Mouse (Mus musculus) CH12.LX (cell line): ENCODE measurements around the gene Map3k6. TPM values are rescaled to one million over a fixed set of nuclear protein-coding genes. Genes with fewer than 3 reads are reported as not detected.

Experiments used
- DNase-seq: peaks from one replicate; pipeline ENCODE4 v3.0.0-alpha.2; 2013; ENCODE audit errors: extremely low read depth
- H3K27ac ChIP-seq: 2 replicates; pipeline ENCODE4 v1.5.1; 2012; ENCODE audit warnings: low read depth, mild to moderate bottlenecking, control low read depth, moderate library complexity; ENCODE audit not compliant: insufficient read depth
- H3K27me3 ChIP-seq: replicated peaks from 2 replicates; pipeline ENCODE3; 2012; ENCODE audit warnings: inconsistent platforms
- H3K36me3 ChIP-seq, 2 experiments: replicated peaks in 1 of 2; 2 replicates each; pipeline versions ENCODE3 to v1.6.1; 2012; ENCODE audit warnings: inconsistent platforms in 1 of 2, low read length in 1 of 2, mild to moderate bottlenecking in 1 of 2, mixed read lengths in 1 of 2, moderate library complexity in 1 of 2; ENCODE audit not compliant: control insufficient read depth in 1 of 2, insufficient read depth in 1 of 2
- H3K4me1 ChIP-seq, 2 experiments: 2 replicates each; pipeline ENCODE4 v1.6.1; 2012; ENCODE audit warnings: inconsistent platforms in 1 of 2, moderate library complexity in 1 of 2; ENCODE audit not compliant: insufficient read depth in 2 of 2, control insufficient read depth in 1 of 2
- H3K4me2 ChIP-seq: 2 replicates; pipeline ENCODE4 v1.6.1; 2012; ENCODE audit warnings: low read depth, mild to moderate bottlenecking, control low read depth; ENCODE audit not compliant: poor library complexity, insufficient read depth, severe bottlenecking
- H3K4me3 ChIP-seq, 3 experiments: fragments of 150-350 bp in 1 of 3; sonication (generic) in 1 of 3; replicated peaks in 1 of 3; 2 replicates each; pipeline versions ENCODE3 to v1.5.1; 2011 to 2012; ENCODE audit warnings: low read depth in 2 of 3, low read length in 2 of 3, mild to moderate bottlenecking in 2 of 3, moderate library complexity in 2 of 3, control low read depth in 1 of 3, improper control_type of control experiment in 1 of 3, inconsistent platforms in 1 of 3, mixed read lengths in 1 of 3; ENCODE audit not compliant: poor library complexity in 1 of 3
- H3K79me2 ChIP-seq: replicated peaks from 2 replicates; pipeline ENCODE4 v1.6.1; 2012; ENCODE audit warnings: mild to moderate bottlenecking, moderate library complexity; ENCODE audit not compliant: control insufficient read depth, poor library complexity, insufficient read depth, severe bottlenecking; ENCODE audit errors: extremely low read depth
- H3K9ac ChIP-seq: 2 replicates; pipeline ENCODE4 v1.6.1; 2012; ENCODE audit warnings: low read depth, mild to moderate bottlenecking, control low read depth, moderate library complexity; ENCODE audit not compliant: insufficient read depth
- H3K9me3 ChIP-seq: replicated peaks from 2 replicates; pipeline ENCODE3; 2012; ENCODE audit warnings: low read length, inconsistent platforms, mixed read lengths
- BHLHE40 ChIP-seq: IDR thresholded peaks from 2 replicates; pipeline ENCODE4 v1.6.1; 2011; ENCODE audit warnings: mild to moderate bottlenecking, low read depth, low read length, improper control_type of control experiment
- CHD1 ChIP-seq: IDR thresholded peaks from 2 replicates; pipeline ENCODE4 v1.6.1; 2012; ENCODE audit warnings: low read depth, low read length, improper control_type of control experiment, inconsistent platforms
- CTCF ChIP-seq, 2 experiments: IDR thresholded peaks in 1 of 2; conservative IDR thresholded peaks in 1 of 2; 2 replicates each; pipeline ENCODE4 v1.5.1; 2011 to 2012; ENCODE audit warnings: low read depth in 2 of 2, low read length in 2 of 2, improper control_type of control experiment in 1 of 2, inconsistent platforms in 1 of 2, mild to moderate bottlenecking in 1 of 2, moderate library complexity in 1 of 2
- ELF1 ChIP-seq: IDR thresholded peaks from 2 replicates; pipeline ENCODE4 v1.6.1; 2014; ENCODE audit warnings: low read depth, mild to moderate bottlenecking, inconsistent platforms, low read length, improper control_type of control experiment
- EP300 ChIP-seq: IDR thresholded peaks from 2 replicates; pipeline ENCODE4 v1.6.1; 2011; ENCODE audit warnings: low read length, improper control_type of control experiment
- ETS1 ChIP-seq: conservative IDR thresholded peaks from 2 replicates; pipeline ENCODE4 v1.6.1; 2012; ENCODE audit warnings: low read depth, mild to moderate bottlenecking, inconsistent platforms, low read length, improper control_type of control experiment, moderate library complexity
- GABPA ChIP-seq: IDR thresholded peaks from 2 replicates; pipeline ENCODE4 v1.6.1; 2012; ENCODE audit warnings: low read depth, low read length, improper control_type of control experiment, inconsistent platforms; ENCODE audit not compliant: insufficient replicate concordance
- HCFC1 ChIP-seq: IDR thresholded peaks from 2 replicates; pipeline ENCODE4 v1.6.1; 2012; ENCODE audit warnings: low read depth, mild to moderate bottlenecking, inconsistent platforms, low read length, improper control_type of control experiment
- IRF4 ChIP-seq: IDR thresholded peaks from 2 replicates; pipeline ENCODE4 v1.6.1; 2014; ENCODE audit warnings: low read depth, mild to moderate bottlenecking, inconsistent platforms, low read length, improper control_type of control experiment
- JUN ChIP-seq: IDR thresholded peaks from 2 replicates; pipeline ENCODE4 v1.6.1; 2011; ENCODE audit warnings: low read depth, mild to moderate bottlenecking, low read length, improper control_type of control experiment, moderate library complexity; ENCODE audit not compliant: insufficient read depth
- KAT2A ChIP-seq: IDR thresholded peaks from 2 replicates; pipeline ENCODE4 v1.6.1; 2012; ENCODE audit warnings: low read length, improper control_type of control experiment, inconsistent platforms; ENCODE audit not compliant: insufficient replicate concordance
- MAFK ChIP-seq: IDR thresholded peaks from 2 replicates; pipeline ENCODE4 v1.6.1; 2011; ENCODE audit warnings: low read length, improper control_type of control experiment; ENCODE audit not compliant: insufficient replicate concordance
- MAZ ChIP-seq: IDR thresholded peaks from 2 replicates; pipeline ENCODE4 v1.6.1; 2012; ENCODE audit warnings: low read depth, mild to moderate bottlenecking, inconsistent platforms, low read length, improper control_type of control experiment, moderate library complexity
- MEF2A ChIP-seq: IDR thresholded peaks from 2 replicates; pipeline ENCODE4 v1.6.1; 2014; ENCODE audit warnings: low read depth, mild to moderate bottlenecking, inconsistent platforms, low read length, improper control_type of control experiment, borderline replicate concordance
- MXI1 ChIP-seq: IDR thresholded peaks from 2 replicates; pipeline ENCODE4 v1.6.1; 2011; ENCODE audit warnings: mild to moderate bottlenecking, low read depth, low read length, improper control_type of control experiment
- MYC ChIP-seq: IDR thresholded peaks from 2 replicates; pipeline ENCODE4 v1.6.1; 2011; ENCODE audit warnings: low read depth, mild to moderate bottlenecking, improper control_type of control experiment, low read length
- NELFE ChIP-seq: IDR thresholded peaks from 2 replicates; pipeline ENCODE4 v1.6.1; 2011; ENCODE audit warnings: low read depth, low read length, improper control_type of control experiment
- POLR2A ChIP-seq: IDR thresholded peaks from 2 replicates; pipeline ENCODE4 v1.6.1; 2011; ENCODE audit warnings: low read depth, mild to moderate bottlenecking, improper control_type of control experiment, low read length
- SMC3 ChIP-seq: IDR thresholded peaks from 2 replicates; pipeline ENCODE4 v1.6.1; 2011; ENCODE audit warnings: low read depth, low read length, improper control_type of control experiment
- TCF12 ChIP-seq: IDR thresholded peaks from 2 replicates; pipeline ENCODE4 v1.6.1; 2014; ENCODE audit warnings: low read depth, mild to moderate bottlenecking, inconsistent platforms, low read length, improper control_type of control experiment
- UBTF ChIP-seq: IDR thresholded peaks from 2 replicates; pipeline ENCODE4 v1.6.1; 2012; ENCODE audit warnings: low read depth, mild to moderate bottlenecking, inconsistent platforms, low read length, improper control_type of control experiment, moderate library complexity
- USF1 ChIP-seq: IDR thresholded peaks from 2 replicates; pipeline ENCODE4 v1.6.1; 2014; ENCODE audit warnings: low read depth, mild to moderate bottlenecking, inconsistent platforms, low read length, improper control_type of control experiment
- USF2 ChIP-seq: conservative IDR thresholded peaks from 2 replicates; pipeline ENCODE4 v1.6.1; 2011; ENCODE audit warnings: low read depth, low read length, improper control_type of control experiment
- ZC3H11A ChIP-seq: IDR thresholded peaks from 2 replicates; pipeline ENCODE4 v1.6.1; 2012; ENCODE audit warnings: low read depth, mild to moderate bottlenecking, inconsistent platforms, low read length, improper control_type of control experiment
- ZKSCAN1 ChIP-seq: IDR thresholded peaks from 2 replicates; pipeline ENCODE4 v1.6.1; 2012; ENCODE audit warnings: low read depth, inconsistent platforms, low read length, improper control_type of control experiment, borderline replicate concordance
- ZMIZ1 ChIP-seq: IDR thresholded peaks from 2 replicates; pipeline ENCODE4 v1.6.1; 2012; ENCODE audit warnings: low read depth, mild to moderate bottlenecking, inconsistent platforms, low read length, improper control_type of control experiment
- ZNF384 ChIP-seq: IDR thresholded peaks from 2 replicates; pipeline ENCODE4 v1.6.1; 2012; ENCODE audit warnings: low read depth, low read length, improper control_type of control experiment, inconsistent platforms
- dilution Hi-C: fragments of 300-500 bp; cut with MboI; formaldehyde crosslinking; loops from 2 replicates; pipeline ENCODE4 v1.14.3; 2020; ENCODE audit warnings: low sequenced_read_pairs; ENCODE audit not compliant: extremely low pct_unique_long_range_greater_than_20kb, extremely low pct_ligation_motif_present
- in situ Hi-C: fragments of 300-500 bp; cut with MboI; formaldehyde crosslinking; loops from 3 replicates; pipeline ENCODE4 v1.14.3; 2019; ENCODE audit warnings: low sequenced_read_pairs, low pct_ligation_motif_present, low pct_unique_long_range_greater_than_20kb, mixed read lengths
- polyA plus RNA-seq: library from polyadenylated mRNA; unstranded; fragments of >175 nt; gene quantifications from 2 replicates; pipeline ENCODE4 v1.2.1, GENCODE M21; 2012; ENCODE audit warnings: low read depth; ENCODE audit not compliant: insufficient read length
- total RNA-seq, 2 experiments: library from RNA; depleted of rRNA; stranded (reverse); fragments of 300-350 nt in 1 of 2; fragments of >200 nt in 1 of 2; gene quantifications; 2 replicates each; pipeline ENCODE4 v1.2.3; 2012 to 2014

Map3k6 gene
- total and polyA plus RNA-seq, 3 experiments: 0.21 TPM; not detected in 2

DNA sequence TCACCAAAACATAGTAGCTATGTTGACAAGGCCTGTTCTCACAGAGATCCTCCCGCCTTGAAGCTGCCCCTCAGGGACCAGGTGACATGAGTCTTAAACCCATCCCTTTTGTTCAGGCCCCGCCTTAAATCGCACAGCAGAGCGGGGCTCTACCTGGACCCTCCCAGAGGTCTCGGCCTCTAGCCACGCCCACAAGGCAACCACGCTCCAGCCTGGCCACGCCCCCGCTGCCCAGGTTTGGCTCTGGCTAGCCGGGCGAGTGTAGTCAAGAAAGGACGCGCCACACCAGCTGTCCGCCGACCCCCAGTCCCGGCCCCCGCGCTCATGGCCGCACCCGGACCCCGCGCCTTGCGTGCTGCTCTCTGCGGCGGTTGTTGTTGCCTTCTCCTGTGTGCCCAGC is 20.0 kb upstream of the Map3k6 start:
- no peak overlapping the region for H3K9ac ChIP-seq

DNA sequence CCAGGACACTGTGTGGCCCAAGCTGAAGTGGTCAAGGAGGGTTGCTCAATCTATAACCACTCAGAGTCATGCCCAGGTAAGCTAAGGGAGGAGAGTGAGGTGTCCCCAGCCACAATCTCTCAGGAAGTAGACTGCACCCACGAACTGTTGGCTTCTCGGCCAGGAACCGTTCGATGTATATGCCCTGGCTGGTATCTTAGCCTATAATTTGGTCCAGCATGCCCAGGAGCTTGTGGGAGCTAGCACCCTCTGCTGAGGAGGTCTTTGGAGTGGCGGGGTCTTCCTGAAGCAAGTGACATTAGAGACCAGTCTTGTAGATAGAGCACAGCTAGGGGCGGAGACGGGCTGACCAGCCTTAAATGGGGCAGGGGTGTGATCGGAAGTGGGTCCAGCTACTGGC is 18.9 kb upstream of the Map3k6 start:
- H3K9ac ChIP-seq: no peak overlapping the region
- TF ChIP-seq JUN (no peak), MAZ (no peak), GABPA (no peak), ZMIZ1 (no peak), POLR2A (no peak), ZNF384 (no peak), USF1 (no peak), BHLHE40 (no peak), ZC3H11A (no peak), KAT2A (no peak), TCF12 (no peak), USF2 (no peak), SMC3 (no peak), UBTF (no peak)
- peaks cover 65% of the 10 kb centered on the region for H3K27me3 ChIP-seq
- dilution Hi-C loops: no loop called here
- H3K36me3 ChIP-seq: no peaks in the 10 kb centered on the region
- in situ Hi-C loops: no loop called here
- H3K4me1 ChIP-seq: peaks cover 4 to 14% of the 10 kb centered on the region in 2 experiments
- H3K27ac ChIP-seq: no peak overlapping the region
- DNase-seq: no peak
- H3K79me2 ChIP-seq: no peaks in the 10 kb centered on the region
- H3K4me2 ChIP-seq: no peak overlapping the region
- H3K4me3 ChIP-seq: no peak overlapping the region
- H3K9me3 ChIP-seq: no peaks in the 10 kb centered on the region

More for the DNA sequence above, 20.0 kb upstream of the Map3k6 start:
- in situ Hi-C loops (no loop called here), dilution Hi-C loops (no loop called here)
- no peak for DNase-seq
- Histone ChIP-seq H3K27ac (no peak overlapping the region), H3K36me3 (no peaks in the 10 kb centered on the region), H3K4me1 (peaks cover 4 to 14% of the 10 kb centered on the region in 2 experiments), H3K4me2 (no peak overlapping the region), H3K4me3 (no peak overlapping the region), H3K9me3 (no peaks in the 10 kb centered on the region), H3K79me2 (no peaks in the 10 kb centered on the region), H3K27me3 (peaks cover 56% of the 10 kb centered on the region)
- TF ChIP-seq ETS1 (no peak), CTCF (conservative IDR thresholded peaks at IDR 0.05 in 1 of 2, IDR thresholded peaks at IDR 0.05 in 1 of 2; ENCODE audit: low read depth in 2 of 2, low read length in 2 of 2) (no peak), ZKSCAN1 (no peak), ELF1 (no peak), MXI1 (no peak), ZNF384 (no peak), IRF4 (no peak), NELFE (no peak), EP300 (no peak), CHD1 (no peak), MYC (no peak), MEF2A (no peak), HCFC1 (no peak), USF1 (no peak), GABPA (no peak), MAFK (no peak), ZC3H11A (no peak)
